Mouse (Mus musculus): ENCODE data around the gene Gm49388. TPM values are rescaled to one million over a fixed set of nuclear protein-coding genes. Genes with fewer than 3 reads are reported as not detected.
"Not testable (repeated sequence)": the region's sequence is repeated elsewhere in the genome, so short reads cannot be mapped to it uniquely, and the experiment has no call there.

Gm49388 gene
- polyA plus RNA-seq, 1 experiment, result not detected

- H3K27ac ChIP-seq (ENCODE audit: control insufficient read depth, insufficient read depth, low read depth, low read length, poor library complexity), result no peak overlapping the region
- no peaks in the 10 kb centered on the region for H3K4me1 ChIP-seq (ENCODE audit: control insufficient read depth, insufficient read depth, low read length)
- H3K4me3 ChIP-seq (replicated peaks; ENCODE audit: control insufficient read depth, low read depth, low read length), result no peak overlapping the region
- WGBS, result 75% methylated on average over 11 of the region's 11 CpGs
- TF ChIP-seq POLR2A (IDR thresholded peaks at IDR 0.05; ENCODE audit: borderline replicate concordance, control insufficient read depth, low read depth, low read length) (no peak), CTCF (IDR thresholded peaks at IDR 0.05; ENCODE audit: control insufficient read depth, insufficient read depth, low read length) (no peak)
Measured at GRCm38 (mm10) chr7:127823236-127824171, 38.1 kb downstream of the Gm49388 start.

- Histone ChIP-seq H3K4me1 (ENCODE audit: control insufficient read depth, insufficient read depth, low read length) (no peaks in the 10 kb centered on the region), H3K27ac (ENCODE audit: control insufficient read depth, insufficient read depth, low read depth, low read length, poor library complexity) (no peak within 1 kb of the TSS), H3K4me3 (replicated peaks; ENCODE audit: control insufficient read depth, low read depth, low read length) (no peak within 1 kb of the TSS)
- WGBS, result 21% methylated on average over 35 of the region's 38 CpGs
- no peak for TF ChIP-seq CTCF (IDR thresholded peaks at IDR 0.05; ENCODE audit: control insufficient read depth, insufficient read depth, low read length)
- TF ChIP-seq POLR2A (IDR thresholded peaks at IDR 0.05; ENCODE audit: borderline replicate concordance, control insufficient read depth, low read depth, low read length), result no peak
Measured at GRCm38 (mm10) chr7:127824176-127824871, 38.9 kb downstream of the Gm49388 start, which contains the start of the genes Stx4a and Stx1b. Stx4a (plus strand) TSS chr7:127824294. Stx1b (minus strand) TSS chr7:127824549.

- Histone ChIP-seq H3K4me1 (ENCODE audit: control insufficient read depth, insufficient read depth, low read length) (no peaks in the 10 kb centered on the region), H3K27ac (ENCODE audit: control insufficient read depth, insufficient read depth, low read depth, low read length, poor library complexity) (no peak overlapping the region), H3K4me3 (replicated peaks; ENCODE audit: control insufficient read depth, low read depth, low read length) (no peak overlapping the region)
- TF ChIP-seq POLR2A (IDR thresholded peaks at IDR 0.05; ENCODE audit: borderline replicate concordance, control insufficient read depth, low read depth, low read length) (no peak), CTCF (IDR thresholded peaks at IDR 0.05; ENCODE audit: control insufficient read depth, insufficient read depth, low read length) (no peak)
- WGBS, result 81% methylated on average over 2 of the region's 2 CpGs
Measured at GRCm38 (mm10) chr7:127835550-127835949, 50.1 kb downstream of the Gm49388 start.

GRCm38 (mm10) chr7:127837473-127837872 is 52.1 kb downstream of the Gm49388 start:
- Histone ChIP-seq H3K4me3 (replicated peaks; ENCODE audit: control insufficient read depth, low read depth, low read length) (no peak overlapping the region), H3K4me1 (ENCODE audit: control insufficient read depth, insufficient read depth, low read length) (peaks cover 3% of the 10 kb centered on the region; the same call in 1 of the 2 replicates), H3K27ac (ENCODE audit: control insufficient read depth, insufficient read depth, low read depth, low read length, poor library complexity) (no peak overlapping the region)
- TF ChIP-seq POLR2A (IDR thresholded peaks at IDR 0.05; ENCODE audit: borderline replicate concordance, control insufficient read depth, low read depth, low read length) (no peak), CTCF (IDR thresholded peaks at IDR 0.05; ENCODE audit: control insufficient read depth, insufficient read depth, low read length) (no peak)
- WGBS, result 89% methylated on average over 5 of the region's 5 CpGs

GRCm38 (mm10) chr7:127837878-127838277 is 52.5 kb downstream of the Gm49388 start:
- WGBS, result 90% methylated on average over 4 of the region's 4 CpGs
- not testable (repeated sequence) for H3K4me3 ChIP-seq (replicated peaks; ENCODE audit: control insufficient read depth, low read depth, low read length); H3K4me1 ChIP-seq (ENCODE audit: control insufficient read depth, insufficient read depth, low read length); H3K27ac ChIP-seq (ENCODE audit: control insufficient read depth, insufficient read depth, low read depth, low read length, poor library complexity)

- not testable (repeated sequence) for H3K4me1 ChIP-seq (ENCODE audit: control insufficient read depth, insufficient read depth, low read length); H3K27ac ChIP-seq (ENCODE audit: control insufficient read depth, insufficient read depth, low read depth, low read length, poor library complexity); H3K4me3 ChIP-seq (replicated peaks; ENCODE audit: control insufficient read depth, low read depth, low read length)
- 87% methylated on average over 2 of the region's 2 CpGs for WGBS
Measured at GRCm38 (mm10) chr7:127840031-127840430, 54.6 kb downstream of the Gm49388 start.

- TF ChIP-seq CTCF (IDR thresholded peaks at IDR 0.05; ENCODE audit: control insufficient read depth, insufficient read depth, low read length) (no peak), POLR2A (IDR thresholded peaks at IDR 0.05; ENCODE audit: borderline replicate concordance, control insufficient read depth, low read depth, low read length) (no peak; the same call in 1 of the 2 replicates)
- peaks cover 3% of the 10 kb centered on the region; the same call in 1 of the 2 replicates for H3K4me1 ChIP-seq (ENCODE audit: control insufficient read depth, insufficient read depth, low read length)
- H3K27ac ChIP-seq (ENCODE audit: control insufficient read depth, insufficient read depth, low read depth, low read length, poor library complexity), result peak overlapping the region; percentile 94
- peak overlapping the region; percentile 89 for H3K4me3 ChIP-seq (replicated peaks; ENCODE audit: control insufficient read depth, low read depth, low read length)
- WGBS, result 2% methylated on average over 15 of the region's 15 CpGs
Measured at GRCm38 (mm10) chr7:127840886-127841285, 55.5 kb downstream of the Gm49388 start.

- Histone ChIP-seq H3K27ac (ENCODE audit: control insufficient read depth, insufficient read depth, low read depth, low read length, poor library complexity) (peak overlapping the region; percentile 94), H3K4me1 (ENCODE audit: control insufficient read depth, insufficient read depth, low read length) (peaks cover 3% of the 10 kb centered on the region; the same call in 1 of the 2 replicates), H3K4me3 (replicated peaks; ENCODE audit: control insufficient read depth, low read depth, low read length) (peak overlapping the region; percentile 89)
- TF ChIP-seq POLR2A (IDR thresholded peaks at IDR 0.05; ENCODE audit: borderline replicate concordance, control insufficient read depth, low read depth, low read length) (peak; percentile 60; the same call in 1 of the 2 replicates), CTCF (IDR thresholded peaks at IDR 0.05; ENCODE audit: control insufficient read depth, insufficient read depth, low read length) (no peak; the same call in 1 of the 2 replicates)
- under 1% methylated on average over 46 of the region's 46 CpGs for WGBS
Measured at GRCm38 (mm10) chr7:127841340-127842000, 56.1 kb downstream of the Gm49388 start.

All from bone marrow, adult 2 months (tissue).